15 mouse cellular contexts compared by ENCODE assay signal in genomic region chr16:91867672-91868071, GRCm38 (mm10).
DNase-seq lines count a peak whose midpoint lies in the region; ATAC-seq lines count a peak whose summit lies in the region.
"Had no signal": no experiment of that assay in that cellular context is flagged by ENCODE, and none has a peak within 500 bp of the region (broad histone marks: within the 10 kb centered on the region; RNA-seq: fewer than 3 reads in every experiment).

No protein-coding gene starts in this region.

- no peak overlapping the region for H3K4me3 ChIP-seq in hindbrain, embryonic 15.5 days
- H3K4me3 ChIP-seq in hindbrain, embryonic 10.5 days, result no peak overlapping the region
- no peak overlapping the region for H3K4me3 ChIP-seq in macrophage (ENCODE audit: inconsistent target)
- H3K4me3 ChIP-seq: heart, embryonic 12.5 days had no signal

- 0 out of 2 replicates have a peak, but pooled peaks cover 6% of the 10 kb centered on the region for H3K4me1 ChIP-seq in hindbrain, embryonic 15.5 days (replicated peaks)
- peaks cover 10% of the 10 kb centered on the region for H3K4me1 ChIP-seq in hindbrain, embryonic 10.5 days (replicated peaks)

- no peak overlapping the region for H3K4me2 ChIP-seq in hindbrain, embryonic 15.5 days
- H3K4me2 ChIP-seq: heart, embryonic 12.5 days had no signal

- ATAC-seq in hindbrain, embryonic 15.5 days (ENCODE audit: low FRiP score, low read depth), result no peak
- ATAC-seq: CD4-positive, CD25-positive, alpha-beta regulatory T cell, adult 4 months; lung, postnatal 0 days had no signal

- no peak for DNase-seq in hindbrain, embryonic 10.5 days (ENCODE audit: low spot score)
- DNase-seq in brain, adult 2 months (ENCODE audit: low read depth, low spot score), result peak; percentile 70
- DNase-seq in cerebellum, postnatal 14 days, result peak; percentile 77 to 83
- DNase-seq in urinary bladder, postnatal 10 days (ENCODE audit: low spot score), result no peak
- DNase-seq in ovary, postnatal 36 days (ENCODE audit: low spot score), result no peak
- DNase-seq: adrenal gland, postnatal 10 days; embryo, embryonic 11 days; heart, postnatal 36 days; kidney, adult 11 months; kidney, postnatal 25 days had no signal

- 75% methylated on average over 8 of the region's 8 CpGs for WGBS in hindbrain, embryonic 15.5 days
- 94% methylated on average over 8 of the region's 8 CpGs for WGBS in hindbrain, embryonic 10.5 days
- WGBS in macrophage (ENCODE audit: missing documents), result 91% methylated on average over 8 of the region's 8 CpGs

- H3K9ac ChIP-seq in hindbrain, embryonic 15.5 days, result no peak overlapping the region
- H3K9ac ChIP-seq: heart, embryonic 12.5 days had no signal

- no peaks in the 10 kb centered on the region for H3K9me3 ChIP-seq in hindbrain, embryonic 15.5 days
- no peaks in the 10 kb centered on the region for H3K9me3 ChIP-seq in hindbrain, embryonic 10.5 days
- H3K9me3 ChIP-seq: heart, embryonic 12.5 days had no signal

- H3K27ac ChIP-seq in hindbrain, embryonic 15.5 days (replicated peaks), result peak overlapping the region; percentile 32
- no peak overlapping the region for H3K27ac ChIP-seq in hindbrain, embryonic 10.5 days
- peak overlapping the region; percentile 96 for H3K27ac ChIP-seq in macrophage

- H3K27me3 ChIP-seq in hindbrain, embryonic 15.5 days, result no peaks in the 10 kb centered on the region
- H3K27me3 ChIP-seq in hindbrain, embryonic 10.5 days (ENCODE audit: insufficient read depth, poor library complexity, severe bottlenecking), result no peaks in the 10 kb centered on the region
- H3K27me3 ChIP-seq: heart, embryonic 12.5 days had no signal

- H3K36me3 ChIP-seq in hindbrain, embryonic 15.5 days, result peaks cover 41% of the 10 kb centered on the region
- peaks cover 99% of the 10 kb centered on the region for H3K36me3 ChIP-seq in hindbrain, embryonic 10.5 days
- peaks cover 13% of the 10 kb centered on the region; the same call in 1 of the 2 replicates for H3K36me3 ChIP-seq in macrophage (ENCODE audit: inconsistent target)

- H3K79me2 ChIP-seq in macrophage (ENCODE audit: inconsistent target), result no peaks in the 10 kb centered on the region

Comparison
In these comparisons a context has a peak if more than half of its experiments do, and no peak if none do; other contexts are left out.
1. DNase-seq: peak in brain, adult 2 months (single experiment) and cerebellum, postnatal 14 days (2 of 2); none in hindbrain, embryonic 10.5 days (single experiment), urinary bladder, postnatal 10 days (single experiment) and ovary, postnatal 36 days (single experiment).